Comparison of ENCODE assay signal across 13 mouse cellular contexts in genomic region chr8:30289169-30289568, GRCm38 (mm10).
DNase-seq lines count a peak whose midpoint lies in the region.
"Had no signal": no experiment of that assay in that cellular context is flagged by ENCODE, and none has a peak within 500 bp of the region (broad histone marks: within the 10 kb centered on the region; RNA-seq: fewer than 3 reads in every experiment).

No protein-coding gene starts in this region.

- peak; percentile 2 for DNase-seq in embryo, embryonic 11 days
- no peak for DNase-seq in embryo, embryonic 10 days (ENCODE audit: low spot score)
- DNase-seq in right cerebral cortex, adult 18-20 months: peak; percentile 14
- no peak for DNase-seq in right cerebral cortex, postnatal 14 days
- peak; percentile 26 to 30 for DNase-seq in layer of hippocampus, postnatal 36 days
- DNase-seq in adrenal gland, postnatal 25 days: no peak
- DNase-seq in neural tube, embryonic 10.5 days (ENCODE audit: extremely low spot score, low spot score): no peak
- DNase-seq in adrenal gland, adult (ENCODE audit: inconsistent age in 2 of 2, low spot score in 1 of 2): no peak
- DNase-seq: cerebellum, adult 8-10 months; gastrocnemius, adult 2 months; heart, postnatal 36 days; liver, embryonic 13.5 days; thymus, postnatal 14 days had no signal

Comparison
In these comparisons a context has a peak if more than half of its experiments do, and no peak if none do; other contexts are left out.
1. DNase-seq: peak in embryo, embryonic 11 days (single experiment), right cerebral cortex, adult 18-20 months (single experiment) and layer of hippocampus, postnatal 36 days (2 of 2); none in embryo, embryonic 10 days (single experiment), right cerebral cortex, postnatal 14 days (single experiment), adrenal gland, postnatal 25 days (single experiment), neural tube, embryonic 10.5 days (single experiment) and adrenal gland, adult (0 of 2).